Mouse (Mus musculus) olfactory bulb, adult 2 months (tissue): Measurements from ENCODE around the gene Enpp4.

ENCODE experiments used
- CTCF ChIP-seq: fragments of 200-500 bp; IDR thresholded peaks from 2 replicates; pipeline ENCODE4 v1.5.1; 2012; ENCODE audit warnings: low read depth, mild to moderate bottlenecking, low read length, moderate library complexity; ENCODE audit not compliant: insufficient read depth
- POLR2A ChIP-seq: fragments of 200-500 bp; IDR thresholded peaks from 2 replicates; pipeline ENCODE4 v1.6.1; 2012; ENCODE audit warnings: mild to moderate bottlenecking, low read depth, low read length, moderate library complexity; ENCODE audit not compliant: insufficient read depth

DNA sequence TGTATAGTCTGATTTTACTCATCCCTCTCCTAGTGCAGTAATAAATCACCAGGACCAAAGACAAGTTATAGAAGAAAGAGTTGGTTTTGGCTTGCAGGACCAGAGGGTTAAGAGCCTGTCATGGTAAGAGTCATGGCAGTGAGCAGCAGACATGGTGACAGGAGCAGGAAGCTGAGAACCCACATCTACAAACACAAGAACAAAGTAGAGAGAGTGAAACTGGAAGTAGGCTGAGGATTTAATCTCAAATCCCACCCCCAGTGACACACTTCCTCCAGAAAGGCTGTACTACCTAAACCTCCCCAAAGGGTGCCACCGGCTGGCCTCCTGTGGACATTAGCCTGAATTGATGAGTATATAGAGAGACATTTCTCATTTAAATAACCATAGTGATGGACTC is 44.8 kb downstream of the Enpp4 start:
- TF ChIP-seq CTCF (no peak), POLR2A (no peak)
